Mouse (Mus musculus) testis, adult 2 months (tissue): ENCODE data around the gene Eif1ad.

Experiments used
- CTCF ChIP-seq: fragments of 200-500 bp; IDR thresholded peaks from 2 replicates; pipeline ENCODE4 v1.5.1; 2012; ENCODE audit warnings: low read depth, mild to moderate bottlenecking, inconsistent platforms, low read length, moderate library complexity; ENCODE audit not compliant: control insufficient read depth, insufficient read depth, insufficient replicate concordance
- POLR2A ChIP-seq: fragments of 200-500 bp; IDR thresholded peaks from 2 replicates; pipeline ENCODE4 v1.6.1; 2012; ENCODE audit warnings: low read depth, mild to moderate bottlenecking, inconsistent platforms, low read length, moderate library complexity; ENCODE audit not compliant: control insufficient read depth

- no peak for TF ChIP-seq POLR2A
- TF ChIP-seq CTCF, result no peak
Measured at GRCm38 (mm10) chr19:5388011-5388441, 21.5 kb downstream of the Eif1ad start.
